Mouse (Mus musculus) liver, adult 2 months (tissue): ENCODE data around the gene Pknox2.

ENCODE experiments used
- CTCF ChIP-seq: fragments of 200-500 bp; IDR thresholded peaks from 2 replicates; pipeline ENCODE4 v1.5.1; 2011; ENCODE audit warnings: low read depth, low read length, control low read depth
- POLR2A ChIP-seq: fragments of 200-500 bp; IDR thresholded peaks from 2 replicates; pipeline ENCODE4 v1.6.1; 2011; ENCODE audit warnings: low read length, control low read depth; ENCODE audit not compliant: insufficient read depth; ENCODE audit errors: extremely low read depth

DNA sequence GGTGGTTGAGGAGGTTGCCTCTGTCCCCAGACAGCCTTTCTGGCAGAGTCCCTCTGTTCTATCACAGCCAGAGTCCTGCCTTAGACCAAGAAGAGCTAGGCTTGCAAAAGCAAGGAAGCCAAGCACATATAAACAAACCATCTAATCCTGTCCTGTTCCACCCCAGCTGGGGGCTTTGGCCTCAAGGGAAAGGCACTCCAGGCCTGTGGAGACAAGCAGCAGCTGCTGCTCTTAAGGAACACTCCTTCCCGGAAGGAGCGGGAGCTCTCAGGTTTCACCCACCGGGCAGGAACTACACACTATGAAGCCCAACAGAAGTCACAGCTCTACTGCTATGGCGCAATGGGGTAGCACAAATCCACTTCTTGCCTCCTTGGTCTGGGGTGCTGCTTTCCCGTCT is 230.3 kb downstream of the Pknox2 start:
- TF ChIP-seq CTCF: no peak
- TF ChIP-seq POLR2A: no peak
